Mouse (Mus musculus): ENCODE data around the gene Slc38a5. TPM values are rescaled to one million over a fixed set of nuclear protein-coding genes. Genes with fewer than 3 reads are reported as not detected.
"Not testable (repeated sequence)": the region's sequence is repeated elsewhere in the genome, so short reads cannot be mapped to it uniquely, and the experiment has no call there.

Gene Slc38a5
- polyA plus RNA-seq, 1 experiment from 2014 or later: 76.5 TPM

GRCm38 (mm10) chrX:8252334-8253285 lies 18.3 kb upstream of the Slc38a5 start, which contains the start of gene Ftsj1:
TSS of gene Ftsj1 (minus strand) at chrX:8252406.
- 11% methylated on average over 45 of the region's 45 CpGs for WGBS (ENCODE audit: insufficient replicate concordance)
- H3K27me3 ChIP-seq: no peaks in the 10 kb centered on the region
- H3K9ac ChIP-seq: peak within 1 kb of the TSS; percentile 79
- H3K4me2 ChIP-seq: peak within 1 kb of the TSS; percentile 67
- peaks cover 10% of the 10 kb centered on the region; the same call in 1 of the 2 replicates for H3K36me3 ChIP-seq
- peak; percentile 90 for ATAC-seq (ENCODE audit: low read depth)
- no peaks in the 10 kb centered on the region for H3K9me3 ChIP-seq (replicated peaks)
- H3K4me3 ChIP-seq (replicated peaks): peak within 1 kb of the TSS; percentile 72
- DNase-seq: peak; percentile 81
- H3K27ac ChIP-seq: peak within 1 kb of the TSS; percentile 75
- peaks cover 20% of the 10 kb centered on the region for H3K4me1 ChIP-seq (replicated peaks)

- no peak overlapping the region for H3K9ac ChIP-seq
- WGBS (ENCODE audit: insufficient replicate concordance): 78% methylated on average over 2 of the region's 2 CpGs
- H3K9me3 ChIP-seq (replicated peaks): no peaks in the 10 kb centered on the region
- no peak for DNase-seq
- no peak overlapping the region for H3K27ac ChIP-seq
- H3K4me2 ChIP-seq: no peak overlapping the region
- H3K4me1 ChIP-seq (replicated peaks): peaks cover 20% of the 10 kb centered on the region
- no peaks in the 10 kb centered on the region for H3K27me3 ChIP-seq
- H3K4me3 ChIP-seq (replicated peaks): no peak overlapping the region
- no peak for ATAC-seq (ENCODE audit: low read depth)
- peaks cover 10% of the 10 kb centered on the region; the same call in 1 of the 2 replicates for H3K36me3 ChIP-seq
Observed at GRCm38 (mm10) chrX:8253711-8254110, 17.2 kb upstream of the Slc38a5 start.

- no peaks in the 10 kb centered on the region for H3K9me3 ChIP-seq (replicated peaks)
- WGBS (ENCODE audit: insufficient replicate concordance): 17% methylated on average over 2 of the region's 6 CpGs
- ATAC-seq (ENCODE audit: low read depth) (no peak), DNase-seq (no peak)
- no peaks in the 10 kb centered on the region for H3K27me3 ChIP-seq
- no peak overlapping the region for H3K4me2 ChIP-seq
- H3K9ac ChIP-seq: no peak overlapping the region
- no peaks in the 10 kb centered on the region for H3K36me3 ChIP-seq
- no peak overlapping the region for H3K27ac ChIP-seq
- H3K4me3 ChIP-seq (replicated peaks): no peak overlapping the region
- peaks cover 15% of the 10 kb centered on the region for H3K4me1 ChIP-seq (replicated peaks)
Observed at GRCm38 (mm10) chrX:8255807-8256206, 15.1 kb upstream of the Slc38a5 start.

- H3K4me1 ChIP-seq (replicated peaks): peaks cover 28% of the 10 kb centered on the region
- no peak overlapping the region for H3K4me3 ChIP-seq (replicated peaks)
- no peak for ATAC-seq (ENCODE audit: low read depth)
- H3K9me3 ChIP-seq (replicated peaks): no peaks in the 10 kb centered on the region
- H3K36me3 ChIP-seq: no peaks in the 10 kb centered on the region
- no peaks in the 10 kb centered on the region for H3K27me3 ChIP-seq
- no peak for DNase-seq
- WGBS (ENCODE audit: insufficient replicate concordance): 78% methylated on average over 12 of the region's 12 CpGs
- H3K4me2 ChIP-seq: no peak overlapping the region
- no peak overlapping the region for H3K9ac ChIP-seq
- no peak overlapping the region for H3K27ac ChIP-seq
Observed at GRCm38 (mm10) chrX:8259478-8259877, 11.5 kb upstream of the Slc38a5 start.

GRCm38 (mm10) chrX:8263156-8263804 lies 7.7 kb upstream of the Slc38a5 start:
- no peaks in the 10 kb centered on the region for H3K9me3 ChIP-seq (replicated peaks)
- peak overlapping the region; percentile 28 for H3K4me2 ChIP-seq
- no peak overlapping the region for H3K4me3 ChIP-seq (replicated peaks)
- H3K27me3 ChIP-seq: no peaks in the 10 kb centered on the region
- ATAC-seq (ENCODE audit: low read depth): peak; percentile 62
- peaks cover 26% of the 10 kb centered on the region for H3K4me1 ChIP-seq (replicated peaks)
- DNase-seq: no peak
- 25% methylated on average over 5 of the region's 5 CpGs for WGBS (ENCODE audit: insufficient replicate concordance)
- peak overlapping the region; percentile 75 for H3K27ac ChIP-seq
- no peak overlapping the region for H3K9ac ChIP-seq
- H3K36me3 ChIP-seq: no peaks in the 10 kb centered on the region

GRCm38 (mm10) chrX:8264222-8264621 lies 6.7 kb upstream of the Slc38a5 start:
- Histone ChIP-seq H3K36me3 (no peaks in the 10 kb centered on the region), H3K4me2 (0 out of 2 replicates have a peak overlapping the region, but pooled peaks have one; percentile 28), H3K9me3 (replicated peaks) (no peaks in the 10 kb centered on the region), H3K27ac (peak overlapping the region; percentile 75), H3K4me1 (replicated peaks) (peaks cover 26% of the 10 kb centered on the region), H3K27me3 (no peaks in the 10 kb centered on the region), H3K4me3 (replicated peaks) (no peak overlapping the region), H3K9ac (no peak overlapping the region)
- ATAC-seq (ENCODE audit: low read depth) (peak; percentile 91), DNase-seq (peak; percentile 43)
- WGBS (ENCODE audit: insufficient replicate concordance): 43% methylated on average over 3 of the region's 3 CpGs

- H3K4me2 ChIP-seq: peak overlapping the region; percentile 77
- 14% methylated on average over 10 of the region's 10 CpGs for WGBS (ENCODE audit: insufficient replicate concordance)
- H3K36me3 ChIP-seq: peaks cover 11% of the 10 kb centered on the region
- peak overlapping the region; percentile 64 for H3K4me3 ChIP-seq (replicated peaks)
- H3K4me1 ChIP-seq (replicated peaks): peaks cover 28% of the 10 kb centered on the region
- peak; percentile 95 for ATAC-seq (ENCODE audit: low read depth)
- peak overlapping the region; percentile 79 for H3K9ac ChIP-seq
- peak overlapping the region; percentile 85 for H3K27ac ChIP-seq
- H3K27me3 ChIP-seq: no peaks in the 10 kb centered on the region
- peak; percentile 66 for DNase-seq
- no peaks in the 10 kb centered on the region for H3K9me3 ChIP-seq (replicated peaks)
Observed at GRCm38 (mm10) chrX:8272000-8272399, 1.1 kb downstream of the Slc38a5 start.

GRCm38 (mm10) chrX:8274056-8274455 lies 3.1 kb downstream of the Slc38a5 start:
- Histone ChIP-seq H3K9ac (peak overlapping the region; percentile 79), H3K36me3 (peaks cover 31% of the 10 kb centered on the region), H3K9me3 (replicated peaks) (no peaks in the 10 kb centered on the region), H3K4me3 (replicated peaks) (peak overlapping the region; percentile 64), H3K4me2 (peak overlapping the region; percentile 77), H3K27me3 (no peaks in the 10 kb centered on the region), H3K27ac (no peak overlapping the region; the same call in 1 of the 2 replicates), H3K4me1 (replicated peaks) (peaks cover 28% of the 10 kb centered on the region)
- ATAC-seq (ENCODE audit: low read depth) (no peak), DNase-seq (no peak)
- 76% methylated on average over 5 of the region's 5 CpGs for WGBS (ENCODE audit: insufficient replicate concordance)

- Histone ChIP-seq H3K27ac (no peak overlapping the region), H3K4me1 (replicated peaks) (no peaks in the 10 kb centered on the region), H3K4me2 (no peak overlapping the region), H3K9ac (no peak overlapping the region), H3K9me3 (replicated peaks) (no peaks in the 10 kb centered on the region), H3K36me3 (no peaks in the 10 kb centered on the region), H3K27me3 (no peaks in the 10 kb centered on the region), H3K4me3 (replicated peaks) (no peak overlapping the region)
- ATAC-seq (ENCODE audit: low read depth) (no peak), DNase-seq (no peak)
- 59% methylated on average over 5 of the region's 5 CpGs for WGBS (ENCODE audit: insufficient replicate concordance)
Observed at GRCm38 (mm10) chrX:8288621-8289020, 17.7 kb downstream of the Slc38a5 start.

GRCm38 (mm10) chrX:8309302-8309701 lies 38.4 kb downstream of the Slc38a5 start:
- no peak overlapping the region for H3K4me2 ChIP-seq
- H3K4me1 ChIP-seq (replicated peaks): no peaks in the 10 kb centered on the region
- no peak for DNase-seq
- 67% methylated on average over 1 of the region's 1 CpGs for WGBS (ENCODE audit: insufficient replicate concordance)
- no peak for ATAC-seq (ENCODE audit: low read depth)
- H3K9ac ChIP-seq: no peak overlapping the region
- H3K9me3 ChIP-seq (replicated peaks): no peaks in the 10 kb centered on the region
- no peaks in the 10 kb centered on the region for H3K36me3 ChIP-seq
- no peak overlapping the region for H3K4me3 ChIP-seq (replicated peaks)
- H3K27ac ChIP-seq: no peak overlapping the region
- no peaks in the 10 kb centered on the region for H3K27me3 ChIP-seq

GRCm38 (mm10) chrX:8314905-8315304 lies 44.0 kb downstream of the Slc38a5 start:
- H3K4me1 ChIP-seq (replicated peaks); ATAC-seq (ENCODE audit: low read depth); H3K9me3 ChIP-seq (replicated peaks); H3K27ac ChIP-seq; H3K27me3 ChIP-seq; H3K4me3 ChIP-seq (replicated peaks); H3K9ac ChIP-seq; H3K4me2 ChIP-seq; H3K36me3 ChIP-seq: not testable (repeated sequence)
- peak; percentile 65 for DNase-seq
- 6% methylated on average over 7 of the region's 7 CpGs for WGBS (ENCODE audit: insufficient replicate concordance)
